Mouse (Mus musculus) left cerebral cortex, postnatal 25 days (tissue): ENCODE data around the gene Rnf215. TPM values are rescaled to one million over a fixed set of nuclear protein-coding genes. Genes with fewer than 3 reads are reported as not detected.
"Not testable (repeated sequence)": the region's sequence is repeated elsewhere in the genome, so short reads cannot be mapped to it uniquely, and the experiment has no call there.

ENCODE experiments used
- DNase-seq, 2 experiments: peaks; one replicate each; pipeline ENCODE4 v3.0.0; 2022; ENCODE audit warnings: low spot score in 2 of 2, mixed read lengths in 1 of 2
- intact Hi-C: fragments of 180-260 bp; cut with DNase I; formaldehyde crosslinking; loops from one replicate; pipeline ENCODE4 v1.15.1; 2025
- total RNA-seq, 2 experiments: library from RNA; stranded (reverse); gene quantifications; 2 replicates each; pipeline ENCODE4 v1.2.3; 2021

Rnf215 gene
- total RNA-seq, result 10 to 100 TPM; 28.2 to 31.4 TPM

- DNase-seq, result peak; percentile 88 to 89
- intact Hi-C loops, result loop anchor here (1.0 to 5.0 kb wide), 3 partner anchors 26 to 287 kb away; partner anchors contain the start of genes Castor1, Ccdc157 and Sf3a1
These were observed at the start of gene Rnf215 for GRCm38 (mm10) chr11:4134986-4135935. Gene Rnf215, plus strand, starts transcription at chr11:4135202.

GRCm38 (mm10) chr11:4086246-4086645, 48.8 kb upstream of the Rnf215 start:
- intact Hi-C loops, result no loop called here
- DNase-seq, result no peak

GRCm38 (mm10) chr11:4087267-4087666, 47.7 kb upstream of the Rnf215 start:
- DNase-seq, result peak; percentile 57 to 60
- intact Hi-C loops, result no loop called here

- DNase-seq, result peak; percentile 50 to 70
- intact Hi-C loops, result no loop called here
These were observed 41.3 kb upstream of the Rnf215 start for GRCm38 (mm10) chr11:4093459-4094377.

GRCm38 (mm10) chr11:4094378-4095170, 40.4 kb upstream of the Rnf215 start:
- intact Hi-C loops, result no loop called here
- DNase-seq, result peak; percentile 77 to 79

- intact Hi-C loops, result loop anchor here (2.0 kb wide), 1 partner anchor 21 kb away; no protein-coding TSS in a partner anchor
- peak; percentile 63 to 74 for DNase-seq
These were observed 39.6 kb upstream of the Rnf215 start, which contains the start of gene Mtfp1 for GRCm38 (mm10) chr11:4095171-4096053. Gene Mtfp1, minus strand, starts transcription at chr11:4095445.

- intact Hi-C loops, result loop anchor here (2.0 kb wide), 1 partner anchor 20 kb away; no protein-coding TSS in a partner anchor
- peak; percentile 98 to 99 for DNase-seq
These were observed 38.7 kb upstream of the Rnf215 start for GRCm38 (mm10) chr11:4096054-4096984.

- DNase-seq, result no peak
- intact Hi-C loops, result loop anchor here (2.0 kb wide), 1 partner anchor 20 kb away; no protein-coding TSS in a partner anchor
These were observed 37.8 kb upstream of the Rnf215 start for GRCm38 (mm10) chr11:4097091-4097621.

GRCm38 (mm10) chr11:4098120-4098519, 36.9 kb upstream of the Rnf215 start:
- DNase-seq, result no peak
- intact Hi-C loops, result no loop called here

GRCm38 (mm10) chr11:4098816-4099215, 36.2 kb upstream of the Rnf215 start:
- intact Hi-C loops, result no loop called here

GRCm38 (mm10) chr11:4099447-4099846, 35.6 kb upstream of the Rnf215 start:
- intact Hi-C loops, result no loop called here
- peak in 1 of 2 experiments; percentile 70 for DNase-seq

More at GRCm38 (mm10) chr11:4098816-4099215, 36.2 kb upstream of the Rnf215 start:
- DNase-seq, result no peak

- DNase-seq, result no peak
- intact Hi-C loops, result no loop called here
These were observed 33.2 kb upstream of the Rnf215 start for GRCm38 (mm10) chr11:4101851-4102250.

- intact Hi-C loops, result no loop called here
These were observed 31.5 kb upstream of the Rnf215 start for GRCm38 (mm10) chr11:4103522-4103921.

GRCm38 (mm10) chr11:4104989-4105388, 30.0 kb upstream of the Rnf215 start:
- intact Hi-C loops, result no loop called here
- DNase-seq, result peak in 1 of 2 experiments; percentile 43

More at GRCm38 (mm10) chr11:4103522-4103921, 31.5 kb upstream of the Rnf215 start:
- no peak for DNase-seq

GRCm38 (mm10) chr11:4105444-4105843, 29.6 kb upstream of the Rnf215 start:
- intact Hi-C loops, result no loop called here

GRCm38 (mm10) chr11:4107901-4108300, 27.1 kb upstream of the Rnf215 start:
- intact Hi-C loops, DNase-seq: not testable (repeated sequence)

More at GRCm38 (mm10) chr11:4105444-4105843, 29.6 kb upstream of the Rnf215 start:
- peak; percentile 61 to 87 for DNase-seq
